In the genomic region with DNA sequence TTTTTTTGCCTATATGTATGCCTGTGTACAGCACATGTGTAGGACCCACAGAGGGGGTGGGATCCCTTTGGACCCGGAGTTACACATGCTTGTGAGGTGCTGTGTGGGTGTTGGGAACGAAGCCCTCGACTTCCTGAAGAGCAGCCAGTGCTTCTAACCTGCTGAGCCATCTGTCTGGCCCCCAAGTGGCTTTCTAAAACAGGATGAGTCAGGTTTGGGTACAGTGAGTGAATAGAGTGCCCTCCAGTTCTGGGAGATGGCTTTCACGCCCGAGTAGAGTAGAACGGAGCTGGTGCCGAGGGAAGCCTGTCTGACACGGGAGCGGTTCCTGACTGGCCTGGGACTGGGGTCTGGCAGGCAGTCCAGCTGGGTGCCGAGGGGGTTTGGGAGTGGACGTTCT, we compare ENCODE assay signal across 16 mouse cellular contexts. TPM values are rescaled to one million over a fixed set of nuclear protein-coding genes. Genes with fewer than 3 reads are reported as not detected.
"Had no signal": no experiment of that assay in that cellular context is flagged by ENCODE, and none has a peak within 500 bp of the region (broad histone marks: within the 10 kb centered on the region; RNA-seq: fewer than 3 reads in every experiment).

No protein-coding gene starts in this region.

- H3K27me3 ChIP-seq: midbrain, embryonic 12.5 days; neural tube, embryonic 12.5 days; stomach, embryonic 15.5 days had no signal

- H3K4me3 ChIP-seq: midbrain, embryonic 10.5 days; midbrain, embryonic 12.5 days; neural tube, embryonic 12.5 days; stomach, embryonic 15.5 days had no signal

- DNase-seq: lung, adult 18-20 months; lung, embryonic 14.5 days; lung, postnatal 10 days; lung, postnatal 4 days; midbrain, embryonic 14.5 days; thymus, adult 2 months; thymus, postnatal 25 days; thymus, postnatal 4 days had no signal

- H3K27ac ChIP-seq: midbrain, embryonic 10.5 days; midbrain, embryonic 12.5 days; neural tube, embryonic 12.5 days; stomach, embryonic 15.5 days; stomach, postnatal 0 days had no signal

RNA-seq across cellular contexts. Expression of a gene that starts 15.7 kb away (rescaled TPM):
- total RNA-seq: megakaryocyte-erythroid progenitor cell, adult 5-6 weeks; monocyte, adult 5-6 weeks had no signal
- polyA plus RNA-seq: spleen, adult 2 months had no signal
